Mouse (Mus musculus) layer of hippocampus, adult 6 months (tissue): ENCODE measurements around the gene Mst1r. TPM values are rescaled to one million over a fixed set of nuclear protein-coding genes. Genes with fewer than 3 reads are reported as not detected.

Experiments used
- long read RNA-seq, 2 experiments: library from polyadenylated mRNA; unstranded; transcript quantifications; one replicate each; pipeline ENCODE4 v2.0.0; 2019 to 2020
- polyA plus RNA-seq: library from polyadenylated mRNA; unstranded; fragments of <200 nt; fragmentation: Nextera tagmentation; gene quantifications from 2 replicates; pipeline ENCODE4 v1.2.3, GENCODE M21; 2021

Gene Mst1r
- 0.25 and 0.41 TPM in 2 replicates for polyA plus RNA-seq
- long read RNA-seq, experiment 1, partial matches to known transcripts: 0 of 1 reads
- long read RNA-seq, experiment 1, other reads (novel, unspliced or antisense): 1 of 1 reads
- long read RNA-seq, experiment 2, full-length matches to known transcripts: 1 of 4 reads
- long read RNA-seq, experiment 2, partial matches to known transcripts: 2 of 4 reads
- long read RNA-seq, experiment 2, other reads (novel, unspliced or antisense): 1 of 4 reads

DNA sequence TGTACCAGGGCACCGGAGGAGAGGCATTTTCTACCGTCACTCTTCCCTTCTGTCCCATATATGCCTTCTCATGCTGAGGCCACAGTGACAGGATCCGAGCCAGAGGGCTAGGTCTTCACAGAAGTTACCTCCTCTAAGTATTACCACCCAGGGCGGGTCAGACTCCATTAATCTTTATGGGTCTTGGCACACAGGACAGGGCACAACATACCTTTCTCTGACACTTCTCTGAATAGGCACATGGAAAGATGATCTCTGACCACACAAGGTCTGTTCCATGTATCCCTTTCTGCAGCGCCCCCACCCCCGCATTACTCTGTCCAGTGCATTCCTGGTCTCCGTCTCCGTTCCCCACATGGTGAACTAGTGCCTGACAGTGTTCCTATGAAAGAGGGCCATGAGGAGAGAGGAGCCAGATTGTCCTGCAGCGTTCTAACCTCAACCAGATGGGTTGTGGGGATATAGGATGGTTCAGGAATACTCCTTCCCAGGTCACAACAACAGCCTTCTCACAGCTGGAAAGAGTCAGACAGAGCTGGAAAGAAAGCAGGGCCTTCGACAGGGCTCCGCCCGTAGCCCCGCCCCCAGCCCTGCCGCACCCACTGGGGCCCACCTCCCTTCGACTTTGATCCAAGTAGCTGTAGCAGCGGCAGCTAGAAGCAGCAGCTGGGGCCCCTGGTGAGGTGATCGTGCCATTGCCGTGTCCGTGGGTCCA is at the start of gene Mst1r:
Mst1r (plus strand) TSS at position 622 of the 715 bp plus-strand sequence.

DNA sequence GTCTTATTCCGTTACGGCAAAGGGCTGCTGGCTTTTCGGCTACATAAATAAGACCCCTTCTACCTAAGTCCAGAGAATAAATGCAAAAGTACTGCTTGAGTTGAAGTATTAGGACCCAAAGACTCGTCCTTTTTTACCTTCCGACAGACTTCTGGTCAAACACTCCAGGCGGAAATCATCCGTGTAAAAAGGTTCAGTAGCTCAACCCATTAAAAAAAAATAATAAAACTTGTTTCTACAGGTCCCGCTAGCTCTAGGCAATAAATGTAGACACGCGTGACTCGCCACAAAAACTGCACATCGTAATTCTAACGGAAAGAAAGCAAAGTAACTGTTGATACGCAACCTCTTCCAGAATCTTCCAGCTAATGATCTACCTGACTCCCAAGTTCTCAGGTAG is 33.5 kb upstream of the Mst1r start, which contains the start of gene Rbm6:
Rbm6 (minus strand) TSS at position 101 of the 400 bp plus-strand sequence.

DNA sequence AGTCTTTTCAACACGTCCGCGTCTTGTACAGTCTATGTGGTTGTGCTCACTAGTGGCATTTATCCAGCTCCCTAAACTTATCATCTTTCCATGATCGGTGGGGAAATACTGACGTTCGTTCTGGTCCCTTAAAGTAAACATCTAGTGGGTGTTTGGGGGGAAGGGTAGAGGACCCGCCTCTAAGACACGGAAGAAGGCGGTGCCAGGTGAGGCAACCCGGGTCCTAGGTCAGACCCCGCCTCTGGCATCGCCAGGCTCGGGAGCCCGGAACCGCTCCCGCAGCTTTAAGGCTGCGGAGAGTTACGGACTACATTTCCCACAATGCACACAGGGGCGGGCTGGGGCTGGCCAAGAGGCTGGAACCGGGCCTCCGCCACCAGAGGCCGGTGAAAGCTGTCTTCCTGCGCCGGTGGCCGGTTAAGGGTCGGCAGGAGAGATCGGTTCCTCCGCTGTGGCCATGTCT is 18.8 kb upstream of the Mst1r start, which contains the start of gene Mon1a:
Mon1a (plus strand) TSS at position 348 of the 463 bp plus-strand sequence.

DNA sequence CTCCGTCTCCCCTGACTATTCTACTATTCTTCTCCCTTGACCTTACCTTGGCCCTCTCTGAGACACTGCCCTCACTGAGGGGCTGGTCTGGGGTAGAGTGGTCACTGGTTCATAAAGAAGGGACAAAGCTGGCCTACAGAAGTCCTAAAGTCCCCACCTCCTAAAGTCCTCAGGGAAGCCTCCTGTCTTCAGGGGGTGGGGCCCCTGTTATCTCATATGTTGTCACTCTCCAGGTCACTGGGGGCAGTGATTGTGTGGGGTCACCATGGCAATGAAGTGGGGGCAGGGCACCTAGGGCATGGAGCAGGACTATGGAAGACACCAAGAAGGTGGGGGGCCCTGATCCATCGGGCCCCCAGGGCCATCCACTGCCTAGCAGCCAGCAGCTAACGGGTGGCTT is 21.5 kb downstream of the Mst1r start, which contains the start of gene Actl11:
Actl11 (plus strand) TSS at position 301 of the 400 bp plus-strand sequence.

DNA sequence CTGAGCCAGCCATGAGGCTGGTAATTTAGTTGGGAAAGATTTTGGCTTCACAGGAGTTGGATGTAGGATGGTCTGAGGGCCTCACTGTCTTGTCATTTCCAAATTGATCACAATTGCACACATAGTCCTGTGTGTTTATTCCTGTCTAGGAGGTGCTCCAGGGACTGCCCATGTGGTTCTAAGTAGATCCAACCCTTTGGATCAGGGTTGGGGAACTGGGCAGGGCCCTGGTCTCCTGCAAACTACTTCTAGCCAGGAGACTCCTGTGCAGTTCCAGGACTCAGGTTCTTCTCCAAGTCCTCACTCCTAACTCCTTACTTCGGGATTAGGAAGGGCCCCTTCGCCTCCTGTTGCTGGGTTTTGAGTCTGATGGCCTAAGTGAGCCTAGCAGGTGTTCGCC is 28.7 kb downstream of the Mst1r start, which contains the start of gene Camkv:
Camkv (plus strand) TSS at position 301 of the 400 bp plus-strand sequence.

DNA sequence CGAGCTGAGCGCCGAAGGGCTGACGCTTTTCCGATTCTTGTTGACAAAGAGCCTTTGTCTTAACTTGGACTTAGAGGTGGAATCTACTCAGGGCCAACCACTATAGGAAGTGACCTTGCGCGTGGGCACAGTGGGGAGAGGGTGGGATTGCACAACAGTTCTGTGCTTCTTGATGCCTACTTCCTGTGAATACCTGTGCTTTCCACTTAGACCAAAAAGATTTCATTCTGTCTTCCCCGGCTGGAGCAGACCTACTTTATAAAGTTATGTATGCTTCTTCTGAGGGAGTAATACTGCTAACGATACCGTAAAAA is 43.2 kb downstream of the Mst1r start, which contains the start of gene Traip:
Traip (plus strand) TSS at position 215 of the 314 bp plus-strand sequence.

Other genes with a start within 250 kb of the Mst1r start
- gene Slc38a3, start 237.3 kb upstream of the Mst1r start, polyA plus RNA-seq: 43.1 and 65.0 TPM in 2 replicates
- gene Gnat1, start 227.2 kb upstream of the Mst1r start, polyA plus RNA-seq: 26.0 and 27.1 TPM in 2 replicates
- gene Sema3f, start 196.4 kb upstream of the Mst1r start, polyA plus RNA-seq: 0.31 and 1.1 TPM in 2 replicates
- gene Rbm5, start 135.9 kb upstream of the Mst1r start, polyA plus RNA-seq: 31.9 and 37.2 TPM in 2 replicates
- gene Rbm6, start 33.6 kb upstream of the Mst1r start, polyA plus RNA-seq: 20.0 and 20.5 TPM in 2 replicates
- gene Mon1a, start 18.7 kb upstream of the Mst1r start, polyA plus RNA-seq: 22.7 and 22.9 TPM in 2 replicates
- gene Actl11, start 21.6 kb downstream of the Mst1r start, polyA plus RNA-seq: not detected in 2 replicates
- gene Camkv, start 28.8 kb downstream of the Mst1r start, polyA plus RNA-seq: 314 and 331 TPM in 2 replicates
- gene Traip, start 43.3 kb downstream of the Mst1r start, polyA plus RNA-seq: 2.6 and 3.4 TPM in 2 replicates
- 3.0 TPM in 2 replicates for gene Uba7, start 68.6 kb downstream of the Mst1r start, polyA plus RNA-seq
- 0.18 and 0.20 TPM in 2 replicates for gene Gm20661, start 76.2 kb downstream of the Mst1r start, polyA plus RNA-seq
- 6.1 and 7.3 TPM in 2 replicates for gene Inka1, start 79.0 kb downstream of the Mst1r start, polyA plus RNA-seq
- gene Cdhr4, start 85.6 kb downstream of the Mst1r start, polyA plus RNA-seq: 4.6 and 7.8 TPM in 2 replicates
- not detected in 2 replicates for gene Gm20662, start 89.5 kb downstream of the Mst1r start, polyA plus RNA-seq
- gene Ip6k1, start 95.6 kb downstream of the Mst1r start, polyA plus RNA-seq: 22.1 and 23.0 TPM in 2 replicates
- gene Gmppb, start 142.4 kb downstream of the Mst1r start, polyA plus RNA-seq: 20.7 and 34.1 TPM in 2 replicates
- 0.51 and 0.60 TPM in 2 replicates for gene Amigo3, start 146.3 kb downstream of the Mst1r start, polyA plus RNA-seq
- not detected in 2 replicates for gene Mst1, start 173.6 kb downstream of the Mst1r start, polyA plus RNA-seq
- 29.2 TPM in 2 replicates for gene Rnf123, start 176.5 kb downstream of the Mst1r start, polyA plus RNA-seq
- gene Apeh, start 187.7 kb downstream of the Mst1r start, polyA plus RNA-seq: 14.8 and 15.5 TPM in 2 replicates